Mouse (Mus musculus): ENCODE data around the gene Eri2. TPM values are rescaled to one million over a fixed set of nuclear protein-coding genes. Genes with fewer than 3 reads are reported as not detected.
"Not testable (repeated sequence)": the region's sequence is repeated elsewhere in the genome, so short reads cannot be mapped to it uniquely, and the experiment has no call there.

Gene Eri2
- total RNA-seq, 1 experiment from 2014 or later, result 7.5 TPM

GRCm38 (mm10) chr7:119739798-119740468 is 53.9 kb downstream of the Eri2 start:
- DNase-seq, result not testable (repeated sequence)

- DNase-seq, result no peak
These were observed 55.0 kb downstream of the Eri2 start for GRCm38 (mm10) chr7:119738877-119739276.

GRCm38 (mm10) chr7:119731262-119731661 is 62.6 kb downstream of the Eri2 start:
- DNase-seq, result peak; percentile 42

- peak; percentile 37 for DNase-seq
These were observed 66.2 kb downstream of the Eri2 start for GRCm38 (mm10) chr7:119727621-119728020.

- DNase-seq, result no peak
These were observed 72.9 kb downstream of the Eri2 start for GRCm38 (mm10) chr7:119720947-119721310.

- peak; percentile 97 for DNase-seq
These were observed 73.5 kb downstream of the Eri2 start, which contains the start of gene Thumpd1 for GRCm38 (mm10) chr7:119720253-119720946. Gene Thumpd1, minus strand, starts transcription at chr7:119720798.

Other genes with a start within 250 kb of the Eri2 start
- not detected in 2 replicates for gene Acsm2, start 239.7 kb downstream of the Eri2 start, total RNA-seq (2021)
- gene Acsm1, start 187.0 kb downstream of the Eri2 start, total RNA-seq (2021), result 0.34 and 14.4 TPM in 2 replicates
- not detected in 2 replicates for gene Acsm4, start 104.0 kb downstream of the Eri2 start, total RNA-seq (2021)
- 34.4 and 36.7 TPM in 2 replicates for gene Thumpd1, start 73.3 kb downstream of the Eri2 start, total RNA-seq (2021)
- 52.8 and 59.7 TPM in 2 replicates for gene Acsm3, start 33.1 kb downstream of the Eri2 start, total RNA-seq (2021)
- gene Rexo5, start 52 bp downstream of the Eri2 start, total RNA-seq (2021), result 6.8 and 13.3 TPM in 2 replicates
- gene Lyrm1, start 101.8 kb upstream of the Eri2 start, total RNA-seq (2021), result 7.8 and 11.9 TPM in 2 replicates
- 37.4 and 47.7 TPM in 2 replicates for gene Dcun1d3, start 102.2 kb upstream of the Eri2 start, total RNA-seq (2021)